Mouse (Mus musculus): ENCODE measurements at regions not wholly inside any gene's neighbourhood (a gene's known extent, or its start where the extent isn't known, plus 50 kb on each side); places are given as distances from the start of the nearest gene placed in this dataset.
A peak's percentile ranks its signal among the peaks of the same experiment; 100 is the strongest.

- Histone ChIP-seq H3K4me2 (ENCODE audit: low read depth, low read length) (no peak overlapping the region), H3K4me3 (ENCODE audit: low read depth, low read length) (no peak overlapping the region), H3K4me1 (ENCODE audit: control insufficient read depth, insufficient read depth, low read length) (no peaks in the 10 kb centered on the region; the same call in 1 of the 2 replicates), H3K27me3 (ENCODE audit: control insufficient read depth, insufficient read depth, low read length) (no peaks in the 10 kb centered on the region), H3K36me3 (replicated peaks; ENCODE audit: control insufficient read depth, insufficient read depth, low read depth, low read length) (no peaks in the 10 kb centered on the region), H3K27ac (replicated peaks; ENCODE audit: low read depth, low read length) (no peak overlapping the region), H3K9me3 (replicated peaks; ENCODE audit: control insufficient read depth, low read length) (no peaks in the 10 kb centered on the region), H3K9ac (replicated peaks; ENCODE audit: low read length) (no peak overlapping the region)
- ATAC-seq (replicated peaks; ENCODE audit: insufficient number of reproducible peaks, low FRiP score, low TSS enrichment, low read depth) (peak; percentile 74), DNase-seq (ENCODE audit: low spot score) (peak; percentile 71)
- WGBS: 58% methylated on average over 8 of the region's 8 CpGs
These were observed 90.7 kb downstream of the Banf2 start for GRCm38 (mm10) chr2:144123395-144124034.

DNA sequence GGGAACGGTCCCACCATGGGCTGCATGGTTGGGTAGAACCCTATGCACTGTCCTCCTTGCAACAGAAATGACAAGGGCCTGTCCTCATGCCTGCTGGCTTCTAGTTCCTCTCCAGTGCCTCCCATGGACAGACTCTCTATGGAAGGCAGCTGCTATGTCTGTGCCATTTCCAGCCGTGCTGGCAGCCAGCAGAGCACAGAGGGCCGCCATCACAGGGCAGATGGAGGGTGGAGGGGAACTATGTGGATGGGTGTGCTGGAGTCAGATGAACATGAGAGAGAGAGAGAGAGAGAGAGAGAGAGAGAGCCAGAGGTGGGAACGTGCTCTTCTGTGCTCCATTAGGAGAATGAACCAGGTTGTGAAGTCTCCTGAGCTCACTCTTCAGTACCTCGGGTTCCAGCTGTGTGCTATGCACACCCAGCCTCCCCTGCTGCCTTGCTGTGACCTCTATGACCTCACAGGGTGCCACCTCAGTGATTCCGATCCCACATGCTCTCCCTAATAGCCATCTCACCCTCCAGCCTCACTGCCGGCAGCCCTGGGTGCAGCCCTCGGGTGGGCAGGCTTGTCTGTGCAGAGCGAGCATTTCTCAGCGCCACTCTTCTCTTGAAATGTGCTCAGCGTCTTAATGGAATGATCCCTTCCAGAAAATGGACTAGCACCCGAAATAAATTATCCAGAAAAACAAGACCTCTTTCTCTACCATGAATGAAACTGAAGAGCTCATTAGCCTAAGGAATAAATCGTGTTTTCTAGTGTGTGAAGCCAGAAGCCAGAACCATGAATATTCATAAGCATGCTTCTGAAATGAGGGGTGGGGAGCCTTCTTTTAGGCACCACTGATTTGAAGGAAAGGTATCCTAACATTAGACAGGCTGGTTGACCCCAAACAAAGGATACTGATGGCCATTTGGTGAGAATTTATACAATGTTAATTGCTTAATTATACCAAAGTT is 94.5 kb downstream of the Banf2 start:
- DNase-seq (ENCODE audit: low spot score) (no peak), ATAC-seq (replicated peaks; ENCODE audit: insufficient number of reproducible peaks, low FRiP score, low TSS enrichment, low read depth) (no peak)
- H3K9ac ChIP-seq (replicated peaks; ENCODE audit: low read length): no peak overlapping the region
- no peak overlapping the region for H3K4me2 ChIP-seq (ENCODE audit: low read depth, low read length)
- H3K4me1 ChIP-seq (ENCODE audit: control insufficient read depth, insufficient read depth, low read length): no peaks in the 10 kb centered on the region; the same call in 1 of the 2 replicates
- no peaks in the 10 kb centered on the region for H3K9me3 ChIP-seq (replicated peaks; ENCODE audit: control insufficient read depth, low read length)
- H3K4me3 ChIP-seq (ENCODE audit: low read depth, low read length): no peak overlapping the region
- 77% methylated on average over 13 of the region's 13 CpGs for WGBS
- no peak overlapping the region for H3K27ac ChIP-seq (replicated peaks; ENCODE audit: low read depth, low read length)
- no peaks in the 10 kb centered on the region for H3K36me3 ChIP-seq (replicated peaks; ENCODE audit: control insufficient read depth, insufficient read depth, low read depth, low read length)
- H3K27me3 ChIP-seq (ENCODE audit: control insufficient read depth, insufficient read depth, low read length): no peaks in the 10 kb centered on the region

DNA sequence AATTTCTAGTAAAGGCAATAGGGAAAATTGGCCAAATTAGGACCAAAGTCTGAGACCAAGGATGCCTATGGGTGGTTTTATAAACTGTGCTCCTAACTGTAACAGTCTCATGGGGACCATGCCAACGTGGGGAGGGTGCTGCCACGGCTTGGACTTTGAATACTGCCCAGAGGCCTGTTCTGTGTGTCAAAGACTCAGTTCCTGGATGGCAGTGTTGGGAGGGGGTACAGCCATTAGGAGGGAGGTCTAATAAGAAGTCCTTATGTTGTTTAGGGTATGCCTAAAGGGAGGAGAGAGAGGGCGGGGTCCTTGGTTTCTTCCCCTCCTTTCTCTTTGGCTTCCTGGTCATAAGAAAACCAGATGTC is 95.2 kb downstream of the Banf2 start:
- no peak overlapping the region for H3K9ac ChIP-seq (replicated peaks; ENCODE audit: low read length)
- no peak overlapping the region for H3K4me2 ChIP-seq (ENCODE audit: low read depth, low read length)
- no peaks in the 10 kb centered on the region for H3K36me3 ChIP-seq (replicated peaks; ENCODE audit: control insufficient read depth, insufficient read depth, low read depth, low read length)
- no peaks in the 10 kb centered on the region for H3K9me3 ChIP-seq (replicated peaks; ENCODE audit: control insufficient read depth, low read length)
- no peak overlapping the region for H3K27ac ChIP-seq (replicated peaks; ENCODE audit: low read depth, low read length)
- no peaks in the 10 kb centered on the region; the same call in 1 of the 2 replicates for H3K4me1 ChIP-seq (ENCODE audit: control insufficient read depth, insufficient read depth, low read length)
- WGBS: 90% methylated on average over 3 of the region's 3 CpGs
- H3K27me3 ChIP-seq (ENCODE audit: control insufficient read depth, insufficient read depth, low read length): no peaks in the 10 kb centered on the region
- DNase-seq (ENCODE audit: low spot score): no peak
- no peak overlapping the region for H3K4me3 ChIP-seq (ENCODE audit: low read depth, low read length)
- no peak for ATAC-seq (replicated peaks; ENCODE audit: insufficient number of reproducible peaks, low FRiP score, low TSS enrichment, low read depth)

DNA sequence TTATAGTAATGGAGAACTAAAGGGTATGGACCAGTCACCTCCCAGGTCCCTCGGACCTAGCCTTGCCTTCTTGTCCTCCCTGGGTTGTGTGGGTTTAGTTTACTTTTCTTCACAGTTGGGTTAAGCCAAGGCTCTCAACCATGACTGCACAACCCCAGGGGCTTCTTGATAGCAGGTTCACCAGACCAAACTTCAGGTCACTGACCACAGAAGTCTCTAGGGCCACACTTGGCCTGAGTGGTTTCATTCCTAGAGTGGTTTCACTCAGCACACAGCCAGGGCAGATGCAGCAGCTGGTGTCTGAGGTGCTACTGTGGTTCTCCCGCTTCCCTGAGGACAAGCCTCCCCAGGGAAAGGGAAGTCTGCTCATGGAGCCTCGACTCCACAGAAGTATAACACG is 95.7 kb downstream of the Banf2 start:
- ATAC-seq (replicated peaks; ENCODE audit: insufficient number of reproducible peaks, low FRiP score, low TSS enrichment, low read depth) (no peak), DNase-seq (ENCODE audit: low spot score) (no peak)
- no peaks in the 10 kb centered on the region for H3K36me3 ChIP-seq (replicated peaks; ENCODE audit: control insufficient read depth, insufficient read depth, low read depth, low read length)
- WGBS: 83% methylated on average over 4 of the region's 4 CpGs
- no peak overlapping the region for H3K4me2 ChIP-seq (ENCODE audit: low read depth, low read length)
- no peak overlapping the region for H3K4me3 ChIP-seq (ENCODE audit: low read depth, low read length)
- no peak overlapping the region for H3K9ac ChIP-seq (replicated peaks; ENCODE audit: low read length)
- H3K27ac ChIP-seq (replicated peaks; ENCODE audit: low read depth, low read length): no peak overlapping the region
- no peaks in the 10 kb centered on the region; the same call in 1 of the 2 replicates for H3K4me1 ChIP-seq (ENCODE audit: control insufficient read depth, insufficient read depth, low read length)
- H3K9me3 ChIP-seq (replicated peaks; ENCODE audit: control insufficient read depth, low read length): no peaks in the 10 kb centered on the region
- H3K27me3 ChIP-seq (ENCODE audit: control insufficient read depth, insufficient read depth, low read length): no peaks in the 10 kb centered on the region

GRCm38 (mm10) chr2:144133806-144134574 is 101.1 kb downstream of the Banf2 start:
- peak; percentile 44 for DNase-seq (ENCODE audit: low spot score)
- Histone ChIP-seq H3K4me1 (ENCODE audit: control insufficient read depth, insufficient read depth, low read length) (no peaks in the 10 kb centered on the region), H3K4me2 (ENCODE audit: low read depth, low read length) (no peak overlapping the region), H3K9me3 (replicated peaks; ENCODE audit: control insufficient read depth, low read length) (no peaks in the 10 kb centered on the region), H3K27ac (replicated peaks; ENCODE audit: low read depth, low read length) (no peak overlapping the region), H3K4me3 (ENCODE audit: low read depth, low read length) (no peak overlapping the region), H3K9ac (replicated peaks; ENCODE audit: low read length) (no peak overlapping the region), H3K36me3 (replicated peaks; ENCODE audit: control insufficient read depth, insufficient read depth, low read depth, low read length) (no peaks in the 10 kb centered on the region), H3K27me3 (ENCODE audit: control insufficient read depth, insufficient read depth, low read length) (no peaks in the 10 kb centered on the region)
- no peak for ATAC-seq (replicated peaks; ENCODE audit: insufficient number of reproducible peaks, low FRiP score, low TSS enrichment, low read depth)
- 45% methylated on average over 14 of the region's 14 CpGs for WGBS

DNA sequence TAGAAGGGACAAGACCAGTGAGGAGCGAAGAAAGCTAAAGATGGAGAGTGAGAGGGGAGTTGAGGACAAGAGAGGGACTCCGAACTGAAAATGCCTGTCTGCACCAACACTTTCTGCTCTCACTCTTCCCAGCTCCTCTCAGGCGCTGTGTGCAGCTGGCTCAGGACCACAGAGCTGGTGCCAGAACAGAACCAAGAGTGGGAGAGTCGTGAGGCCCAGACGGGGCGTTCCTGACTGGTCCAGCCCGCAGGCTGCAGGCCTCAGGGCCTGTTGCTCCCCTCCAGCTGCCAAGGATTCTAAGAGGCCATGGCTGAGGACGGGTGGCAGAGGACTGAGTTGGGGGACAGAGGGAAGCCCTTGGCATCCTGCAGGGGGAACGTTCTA is 101.7 kb downstream of the Banf2 start:
- Histone ChIP-seq H3K9ac (replicated peaks; ENCODE audit: low read length) (no peak overlapping the region), H3K4me2 (ENCODE audit: low read depth, low read length) (no peak overlapping the region), H3K4me1 (ENCODE audit: control insufficient read depth, insufficient read depth, low read length) (no peaks in the 10 kb centered on the region), H3K9me3 (replicated peaks; ENCODE audit: control insufficient read depth, low read length) (no peaks in the 10 kb centered on the region), H3K27me3 (ENCODE audit: control insufficient read depth, insufficient read depth, low read length) (no peaks in the 10 kb centered on the region), H3K36me3 (replicated peaks; ENCODE audit: control insufficient read depth, insufficient read depth, low read depth, low read length) (no peaks in the 10 kb centered on the region), H3K4me3 (ENCODE audit: low read depth, low read length) (no peak overlapping the region), H3K27ac (replicated peaks; ENCODE audit: low read depth, low read length) (no peak overlapping the region)
- 70% methylated on average over 9 of the region's 9 CpGs for WGBS
- ATAC-seq (replicated peaks; ENCODE audit: insufficient number of reproducible peaks, low FRiP score, low TSS enrichment, low read depth): no peak
- DNase-seq (ENCODE audit: low spot score): no peak

- no peaks in the 10 kb centered on the region for H3K9me3 ChIP-seq (replicated peaks; ENCODE audit: control insufficient read depth, low read length)
- DNase-seq (ENCODE audit: low spot score): no peak
- no peak overlapping the region for H3K4me3 ChIP-seq (ENCODE audit: low read depth, low read length)
These were observed 102.7 kb downstream of the Banf2 start for GRCm38 (mm10) chr2:144135586-144135985.

More at GRCm38 (mm10) chr2:144135586-144135985, 102.7 kb downstream of the Banf2 start:
- Histone ChIP-seq H3K36me3 (replicated peaks; ENCODE audit: control insufficient read depth, insufficient read depth, low read depth, low read length) (no peaks in the 10 kb centered on the region), H3K4me2 (ENCODE audit: low read depth, low read length) (no peak overlapping the region), H3K27ac (replicated peaks; ENCODE audit: low read depth, low read length) (no peak overlapping the region), H3K4me1 (ENCODE audit: control insufficient read depth, insufficient read depth, low read length) (no peaks in the 10 kb centered on the region), H3K9ac (replicated peaks; ENCODE audit: low read length) (no peak overlapping the region), H3K27me3 (ENCODE audit: control insufficient read depth, insufficient read depth, low read length) (no peaks in the 10 kb centered on the region)
- no peak for ATAC-seq (replicated peaks; ENCODE audit: insufficient number of reproducible peaks, low FRiP score, low TSS enrichment, low read depth)
- 95% methylated on average over 1 of the region's 1 CpGs for WGBS

Measured in embryonic facial prominence, embryonic 11.5 days (tissue).